Mouse (Mus musculus): ENCODE results near the gene Gale. TPM values are rescaled to one million over a fixed set of nuclear protein-coding genes. Genes with fewer than 3 reads are reported as not detected.

Gene Gale
- polyA plus RNA-seq, 1 experiment: 37.0 TPM

DNA sequence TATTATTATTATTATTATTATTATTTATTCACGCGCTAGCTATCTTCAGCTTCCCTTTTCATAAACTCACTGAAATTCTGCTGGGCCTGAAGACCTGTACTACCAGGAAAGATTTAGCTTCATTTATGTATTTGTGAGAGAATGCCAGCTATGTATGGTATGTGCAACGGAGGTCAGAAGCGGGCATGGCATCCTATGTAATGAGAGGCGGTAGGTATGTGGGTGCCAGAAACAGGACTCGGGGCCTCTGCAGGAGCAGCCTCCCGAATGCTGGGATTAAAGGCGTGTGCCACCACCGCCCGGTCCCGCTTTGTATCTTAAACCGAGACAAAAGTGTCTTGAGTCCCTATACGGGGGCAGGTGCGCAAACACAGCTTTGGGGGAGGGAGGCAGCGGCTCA is 581 bp upstream of the Gale start:
- peaks cover 12% of the 10 kb centered on the region; the same call in 1 of the 2 replicates for H3K36me3 ChIP-seq (ENCODE audit: control insufficient read depth, insufficient read depth, low read length)
- peak overlapping the region; percentile 78 for H3K4me3 ChIP-seq (ENCODE audit: control insufficient read depth, insufficient read depth, low read length)
- 10% methylated on average over 15 of the region's 15 CpGs for WGBS
- H3K27me3 ChIP-seq (ENCODE audit: control insufficient read depth, insufficient read depth, low read length): no peaks in the 10 kb centered on the region
- H3K4me1 ChIP-seq (replicated peaks; ENCODE audit: control insufficient read depth, insufficient read depth, low read length): peaks cover 11% of the 10 kb centered on the region
- H3K27ac ChIP-seq (ENCODE audit: control insufficient read depth, insufficient read depth, low read length): peak overlapping the region; percentile 83
- no peak for DNase-seq
- peak; percentile 3; the same call in 1 of the 2 replicates for TF ChIP-seq CTCF (IDR thresholded peaks at IDR 0.05; ENCODE audit: borderline replicate concordance, control insufficient read depth, extremely low read depth, insufficient read depth, low read length, poor library complexity)
- TF ChIP-seq POLR2A (IDR thresholded peaks at IDR 0.05; ENCODE audit: control insufficient read depth, extremely low read depth, insufficient read depth, low read length, poor library complexity): no peak

DNA sequence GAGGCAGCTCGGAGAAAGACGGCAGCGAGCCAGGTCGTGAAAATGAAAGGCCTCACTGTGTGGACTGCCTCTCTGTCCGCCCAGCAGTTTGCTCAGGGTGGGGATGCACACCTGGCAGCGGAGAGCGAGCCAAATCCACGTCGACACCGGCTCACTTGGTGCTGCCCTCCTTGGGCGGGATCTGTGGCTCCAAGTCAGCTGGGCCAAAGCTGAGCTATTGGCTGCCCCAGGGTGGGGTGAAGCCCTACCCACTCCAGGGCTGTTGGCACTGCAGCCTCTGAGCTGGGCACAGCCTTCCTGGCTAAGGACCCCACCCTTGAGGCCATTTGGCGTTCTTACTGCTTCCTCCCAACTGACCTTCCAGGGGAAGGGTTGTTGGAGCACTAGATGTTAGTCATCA is 899 bp downstream of the Gale start:
- 1% methylated on average over 12 of the region's 12 CpGs for WGBS
- Histone ChIP-seq H3K27me3 (ENCODE audit: control insufficient read depth, insufficient read depth, low read length) (no peaks in the 10 kb centered on the region), H3K36me3 (ENCODE audit: control insufficient read depth, insufficient read depth, low read length) (peaks cover 23% of the 10 kb centered on the region), H3K4me3 (ENCODE audit: control insufficient read depth, insufficient read depth, low read length) (peak overlapping the region; percentile 54), H3K27ac (ENCODE audit: control insufficient read depth, insufficient read depth, low read length) (0 out of 2 replicates have a peak overlapping the region, but pooled peaks have one; percentile 17), H3K4me1 (replicated peaks; ENCODE audit: control insufficient read depth, insufficient read depth, low read length) (peaks cover 11% of the 10 kb centered on the region)
- TF ChIP-seq POLR2A (IDR thresholded peaks at IDR 0.05; ENCODE audit: control insufficient read depth, extremely low read depth, insufficient read depth, low read length, poor library complexity) (no peak), CTCF (IDR thresholded peaks at IDR 0.05; ENCODE audit: borderline replicate concordance, control insufficient read depth, extremely low read depth, insufficient read depth, low read length, poor library complexity) (no peak)
- peak; percentile 33 for DNase-seq

DNA sequence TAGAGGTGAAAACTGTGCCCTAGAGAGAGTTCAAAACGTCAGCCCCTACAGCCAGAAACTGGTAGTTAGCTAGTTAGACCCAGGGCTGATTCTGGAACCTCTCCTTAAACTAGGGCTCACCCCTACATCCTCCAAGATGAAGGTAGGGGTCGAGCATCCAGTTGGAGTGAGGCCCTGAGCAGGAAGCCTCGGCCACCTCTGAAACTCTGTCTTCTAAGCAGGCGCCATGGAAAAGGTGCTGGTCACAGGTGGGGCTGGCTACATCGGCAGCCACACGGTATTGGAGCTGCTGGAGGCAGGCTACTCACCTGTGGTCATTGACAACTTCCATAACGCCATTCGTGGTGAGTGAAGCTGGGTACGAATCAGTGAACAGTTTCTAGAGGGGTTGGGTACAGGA is 1.6 kb downstream of the Gale start:
- H3K36me3 ChIP-seq (ENCODE audit: control insufficient read depth, insufficient read depth, low read length): peaks cover 26% of the 10 kb centered on the region
- H3K4me3 ChIP-seq (ENCODE audit: control insufficient read depth, insufficient read depth, low read length): no peak overlapping the region
- 87% methylated on average over 9 of the region's 9 CpGs for WGBS

DNA sequence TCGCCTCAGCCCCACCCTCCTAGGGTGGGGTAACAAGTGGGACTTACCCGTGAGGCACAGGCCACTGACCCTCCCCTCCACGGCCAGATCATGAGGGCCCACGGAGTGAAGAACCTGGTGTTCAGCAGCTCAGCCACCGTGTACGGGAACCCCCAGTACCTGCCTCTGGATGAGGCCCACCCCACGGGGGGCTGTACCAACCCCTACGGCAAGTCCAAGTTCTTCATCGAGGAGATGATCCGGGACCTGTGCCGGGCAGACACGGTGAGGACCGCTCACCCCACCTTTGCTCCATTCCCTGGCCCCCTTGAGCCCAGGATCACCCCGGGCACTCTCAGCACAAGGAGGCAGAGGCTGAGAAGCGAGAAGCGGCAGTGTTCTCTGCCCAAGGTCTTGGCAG is 2.8 kb downstream of the Gale start:
- H3K27ac ChIP-seq (ENCODE audit: control insufficient read depth, insufficient read depth, low read length): no peak overlapping the region
- H3K4me3 ChIP-seq (ENCODE audit: control insufficient read depth, insufficient read depth, low read length): no peak overlapping the region
- no peaks in the 10 kb centered on the region for H3K27me3 ChIP-seq (ENCODE audit: control insufficient read depth, insufficient read depth, low read length)
- DNase-seq: no peak
- peaks cover 26% of the 10 kb centered on the region for H3K36me3 ChIP-seq (ENCODE audit: control insufficient read depth, insufficient read depth, low read length)
- peaks cover 12% of the 10 kb centered on the region for H3K4me1 ChIP-seq (replicated peaks; ENCODE audit: control insufficient read depth, insufficient read depth, low read length)
- TF ChIP-seq CTCF (IDR thresholded peaks at IDR 0.05; ENCODE audit: borderline replicate concordance, control insufficient read depth, extremely low read depth, insufficient read depth, low read length, poor library complexity) (no peak), POLR2A (IDR thresholded peaks at IDR 0.05; ENCODE audit: control insufficient read depth, extremely low read depth, insufficient read depth, low read length, poor library complexity) (no peak)
- 96% methylated on average over 16 of the region's 16 CpGs for WGBS

More for the DNA sequence above, 1.6 kb downstream of the Gale start:
- no peaks in the 10 kb centered on the region for H3K27me3 ChIP-seq (ENCODE audit: control insufficient read depth, insufficient read depth, low read length)
- H3K27ac ChIP-seq (ENCODE audit: control insufficient read depth, insufficient read depth, low read length): no peak overlapping the region
- no peak for DNase-seq
- peaks cover 11% of the 10 kb centered on the region for H3K4me1 ChIP-seq (replicated peaks; ENCODE audit: control insufficient read depth, insufficient read depth, low read length)
- no peak for TF ChIP-seq POLR2A (IDR thresholded peaks at IDR 0.05; ENCODE audit: control insufficient read depth, extremely low read depth, insufficient read depth, low read length, poor library complexity)
- no peak for TF ChIP-seq CTCF (IDR thresholded peaks at IDR 0.05; ENCODE audit: borderline replicate concordance, control insufficient read depth, extremely low read depth, insufficient read depth, low read length, poor library complexity)

DNA sequence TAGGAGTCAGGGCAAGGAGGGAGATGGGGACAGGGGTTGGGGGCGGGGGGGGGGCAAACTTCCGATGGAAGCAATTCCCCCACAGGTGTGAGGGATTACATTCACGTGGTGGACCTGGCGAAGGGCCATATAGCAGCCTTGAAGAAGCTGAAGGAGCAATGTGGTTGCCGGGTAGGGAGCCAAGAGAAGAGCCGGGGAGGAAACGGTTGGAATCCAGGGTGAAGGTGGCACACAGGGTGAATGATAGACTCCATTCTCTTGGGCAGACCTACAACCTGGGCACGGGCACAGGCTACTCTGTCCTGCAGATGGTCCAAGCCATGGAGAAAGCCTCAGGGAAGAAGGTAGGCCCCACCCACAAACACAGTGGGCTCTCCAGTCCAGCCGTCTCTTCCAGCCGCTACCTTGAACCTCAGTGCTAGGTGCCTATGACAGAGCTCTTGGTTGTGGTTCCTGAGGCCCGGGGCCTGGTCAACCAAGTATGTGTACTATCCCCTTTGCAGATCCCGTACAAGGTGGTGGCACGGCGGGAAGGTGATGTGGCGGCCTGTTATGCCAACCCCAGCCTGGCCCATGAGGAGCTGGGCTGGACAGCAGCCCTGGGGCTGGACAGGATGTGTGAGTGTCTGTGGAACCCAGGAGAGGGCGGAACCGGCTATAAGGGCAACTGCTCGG is 3.7 kb downstream of the Gale start:
- peaks cover 26% of the 10 kb centered on the region for H3K36me3 ChIP-seq (ENCODE audit: control insufficient read depth, insufficient read depth, low read length)
- H3K4me3 ChIP-seq (ENCODE audit: control insufficient read depth, insufficient read depth, low read length): no peak overlapping the region
- peaks cover 21% of the 10 kb centered on the region for H3K4me1 ChIP-seq (replicated peaks; ENCODE audit: control insufficient read depth, insufficient read depth, low read length)
- no peak overlapping the region for H3K27ac ChIP-seq (ENCODE audit: control insufficient read depth, insufficient read depth, low read length)
- H3K27me3 ChIP-seq (ENCODE audit: control insufficient read depth, insufficient read depth, low read length): no peaks in the 10 kb centered on the region
- no peak for DNase-seq
- 96% methylated on average over 18 of the region's 18 CpGs for WGBS
- TF ChIP-seq POLR2A (IDR thresholded peaks at IDR 0.05; ENCODE audit: control insufficient read depth, extremely low read depth, insufficient read depth, low read length, poor library complexity) (no peak), CTCF (IDR thresholded peaks at IDR 0.05; ENCODE audit: borderline replicate concordance, control insufficient read depth, extremely low read depth, insufficient read depth, low read length, poor library complexity) (no peak)

DNA sequence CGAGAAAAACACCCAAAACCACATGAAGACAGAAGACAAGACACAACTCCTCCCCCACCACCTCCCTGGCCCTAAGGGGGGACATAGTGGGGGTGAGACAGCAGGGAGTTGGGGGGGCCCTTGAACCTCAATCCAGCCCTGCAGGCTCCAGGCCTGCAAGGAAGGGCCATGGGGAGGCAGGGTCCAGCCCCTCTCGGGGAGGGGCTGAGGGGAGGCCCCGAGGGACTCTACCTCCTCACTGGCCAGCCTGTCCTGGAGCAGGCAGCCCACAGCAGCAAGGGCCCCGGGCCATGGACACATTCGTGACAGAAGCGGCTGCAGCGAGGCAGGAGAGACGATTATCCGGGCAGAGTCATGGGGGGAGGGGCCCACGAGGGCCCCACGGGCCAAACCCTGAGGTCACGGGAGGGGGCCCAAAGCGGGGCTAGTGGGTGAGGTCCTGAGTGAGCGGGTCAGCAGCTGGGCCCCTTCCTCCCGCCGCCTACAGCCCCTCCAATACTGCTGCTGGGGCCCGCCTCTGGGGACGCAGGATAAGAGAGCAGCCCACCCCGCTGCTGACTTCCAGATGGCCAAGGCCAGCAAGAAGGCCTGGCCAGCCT is 4.8 kb downstream of the Gale start:
- WGBS: 94% methylated on average over 19 of the region's 19 CpGs
- Histone ChIP-seq H3K36me3 (ENCODE audit: control insufficient read depth, insufficient read depth, low read length) (peaks cover 26% of the 10 kb centered on the region), H3K4me3 (ENCODE audit: control insufficient read depth, insufficient read depth, low read length) (no peak overlapping the region), H3K27me3 (ENCODE audit: control insufficient read depth, insufficient read depth, low read length) (no peaks in the 10 kb centered on the region), H3K27ac (ENCODE audit: control insufficient read depth, insufficient read depth, low read length) (no peak overlapping the region), H3K4me1 (replicated peaks; ENCODE audit: control insufficient read depth, insufficient read depth, low read length) (peaks cover 25% of the 10 kb centered on the region)
- no peak for DNase-seq
- no peak for TF ChIP-seq POLR2A (IDR thresholded peaks at IDR 0.05; ENCODE audit: control insufficient read depth, extremely low read depth, insufficient read depth, low read length, poor library complexity)
- no peak for TF ChIP-seq CTCF (IDR thresholded peaks at IDR 0.05; ENCODE audit: borderline replicate concordance, control insufficient read depth, extremely low read depth, insufficient read depth, low read length, poor library complexity)

Measured in thymus, adult 2 months (tissue).